Mouse (Mus musculus) adrenal gland, postnatal 25 days (tissue): ENCODE results near the gene Mars2. TPM values are rescaled to one million over a fixed set of nuclear protein-coding genes. Genes with fewer than 3 reads are reported as not detected.

ENCODE experiments used
- DNase-seq: peaks from one replicate; pipeline ENCODE4 v3.0.0; 2021; ENCODE audit warnings: mixed read lengths
- total RNA-seq: library from RNA; stranded (reverse); gene quantifications from 2 replicates; pipeline ENCODE4 v1.2.3, GENCODE M21; 2021

The Mars2 gene
- total RNA-seq, 1 experiment from 2014 or later, result 6.9 TPM

DNA sequence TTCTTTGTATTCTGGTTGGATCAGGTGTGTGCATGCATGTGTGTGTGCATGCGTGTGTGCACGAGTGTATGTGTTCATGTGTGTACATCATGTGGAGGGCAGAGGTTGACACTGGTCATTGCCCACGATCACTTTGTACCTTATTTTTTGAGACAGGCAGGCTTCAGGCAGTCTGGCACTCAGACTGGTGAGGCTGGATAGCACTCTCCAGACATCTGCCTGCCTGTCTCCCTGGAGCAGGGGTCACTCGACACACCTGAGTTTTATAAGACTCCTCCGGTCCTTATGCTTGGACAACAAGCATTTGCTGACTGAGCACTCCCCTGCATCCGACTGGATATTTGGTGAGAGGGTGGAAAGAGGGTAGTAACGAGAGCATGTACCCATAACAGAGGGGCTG lies 14.0 kb upstream of the Mars2 start:
- no peak for DNase-seq

DNA sequence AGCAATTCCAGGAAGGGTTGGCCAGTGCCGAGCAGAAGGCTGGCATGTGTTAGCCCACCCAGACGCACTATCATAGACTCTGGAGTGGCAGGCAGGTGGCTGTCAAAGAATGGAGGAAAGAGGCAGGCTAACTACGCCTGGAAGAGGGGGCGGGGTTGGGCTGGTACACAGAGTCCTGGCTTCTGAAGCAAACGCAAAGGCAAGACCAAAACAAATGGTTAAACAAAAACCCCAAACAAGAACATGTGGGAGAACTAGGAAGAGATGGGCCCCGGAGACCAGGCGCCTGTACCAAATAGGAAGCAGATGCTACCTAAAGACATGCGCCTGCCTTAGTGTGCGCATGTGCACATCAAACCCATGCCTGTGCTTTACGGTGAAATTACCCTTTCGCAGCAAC lies 12.9 kb upstream of the Mars2 start:
- no peak for DNase-seq

DNA sequence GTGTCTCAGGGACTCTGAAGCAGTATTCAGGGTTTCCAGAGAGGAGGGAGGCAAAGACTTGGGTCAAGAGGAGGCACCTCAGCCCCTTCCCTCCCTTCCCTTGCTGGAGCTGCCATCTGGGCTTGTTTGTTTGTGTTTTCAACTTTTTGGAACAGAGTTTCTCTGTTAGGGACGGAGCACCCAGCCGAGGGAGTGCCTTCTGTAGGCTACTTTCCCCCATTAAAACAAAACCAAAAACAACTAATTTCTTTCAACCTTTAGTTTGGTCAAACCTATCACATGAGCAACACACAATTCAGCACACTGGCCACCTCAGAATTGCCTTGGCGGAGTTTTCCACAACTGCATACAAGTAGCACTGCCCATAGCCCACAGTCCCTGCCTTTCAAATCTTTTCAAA lies 11.6 kb upstream of the Mars2 start:
- no peak for DNase-seq

DNA sequence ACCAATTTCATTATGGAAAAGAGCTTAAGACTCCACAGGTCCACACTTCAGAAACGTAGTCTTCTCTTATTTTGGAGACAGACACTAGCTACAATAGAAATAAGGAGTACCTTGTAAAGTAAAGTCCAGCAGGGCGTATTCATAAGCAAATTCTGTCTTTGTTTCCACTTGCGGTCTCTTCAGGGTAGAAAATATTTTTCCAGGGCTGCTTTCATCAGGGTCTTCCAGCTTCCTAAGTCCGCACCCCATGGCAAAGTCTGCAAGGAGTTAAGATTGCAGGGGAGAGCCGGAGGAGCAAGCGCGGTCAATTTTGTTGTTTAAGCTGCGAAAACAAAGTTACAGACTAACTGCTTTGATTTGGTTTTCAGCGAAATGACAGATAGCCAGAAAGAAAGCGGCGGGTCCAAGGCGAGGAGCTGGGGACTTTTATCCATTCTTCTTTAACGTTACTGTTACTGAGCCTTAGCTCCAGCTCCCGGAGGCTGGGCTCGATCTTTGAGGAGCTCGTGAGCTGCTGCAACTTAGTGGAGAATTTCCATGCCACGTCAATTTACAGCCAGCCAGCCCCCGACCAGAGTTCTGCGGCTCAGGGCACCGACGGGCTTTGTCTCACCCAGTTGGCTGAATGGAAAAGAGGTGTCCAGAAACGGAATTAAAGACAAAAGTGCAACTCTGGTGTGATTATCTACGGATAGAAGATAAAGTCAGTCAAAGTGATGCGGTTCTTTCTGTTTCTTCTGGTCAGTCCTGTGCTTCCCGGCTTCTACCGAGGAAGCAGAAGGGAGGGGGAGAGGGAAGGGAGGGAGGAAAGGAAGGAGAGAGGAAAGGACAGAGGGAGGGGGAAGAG lies 10.7 kb upstream of the Mars2 start, which contains the start of gene Rftn2:
Rftn2 (minus strand) TSS at position 772 of the 847 bp plus-strand sequence.
- peak; percentile 44 for DNase-seq

DNA sequence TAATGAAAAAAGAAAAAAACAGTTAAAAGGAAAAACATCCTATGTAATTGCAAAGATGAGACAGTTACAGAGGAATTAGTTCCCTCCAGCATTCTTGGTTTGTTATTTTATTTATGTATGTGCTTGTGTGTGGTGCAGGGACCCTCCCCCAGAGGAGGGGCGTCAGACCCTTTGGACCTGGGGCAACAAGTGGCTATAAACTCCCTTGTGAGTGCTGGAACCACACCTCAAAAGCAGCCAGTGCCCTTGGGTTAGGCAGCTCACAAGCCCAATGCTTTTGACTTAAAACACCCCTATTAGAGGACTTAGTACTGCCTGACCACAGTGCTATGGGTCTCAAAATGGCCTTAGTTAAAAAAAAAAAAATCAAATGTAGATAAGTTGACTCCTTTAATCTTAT lies 9.6 kb upstream of the Mars2 start:
- no peak for DNase-seq

DNA sequence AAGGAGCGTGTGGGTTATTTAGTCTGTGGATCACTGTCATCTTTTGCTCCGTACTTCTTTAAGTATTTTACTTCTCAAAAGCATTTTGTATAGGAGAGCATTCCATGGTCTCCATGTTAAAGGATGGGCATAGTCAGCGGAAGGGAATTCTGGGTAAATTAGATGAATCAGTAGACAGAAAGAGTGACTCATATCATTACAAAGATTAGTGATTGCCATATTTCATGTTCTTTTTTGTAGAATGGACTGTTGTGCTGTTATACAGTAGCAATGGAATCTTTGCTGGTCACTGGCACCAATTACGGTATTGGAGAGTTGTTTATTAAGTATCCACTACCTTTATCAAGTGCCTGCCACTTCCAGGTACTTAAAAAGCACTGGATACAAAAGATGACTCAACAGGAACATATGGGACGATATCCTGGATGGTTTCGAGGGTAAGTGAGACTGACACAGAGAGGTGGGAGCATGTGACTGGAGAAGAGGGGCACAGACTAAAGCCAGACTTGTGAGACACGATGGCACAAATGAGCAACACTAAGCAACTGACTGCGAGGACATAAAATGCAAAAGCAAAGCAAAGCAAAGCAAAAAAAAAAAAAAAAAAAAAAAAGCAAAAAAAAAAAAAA lies 8.6 kb upstream of the Mars2 start:
- DNase-seq, result no peak

DNA sequence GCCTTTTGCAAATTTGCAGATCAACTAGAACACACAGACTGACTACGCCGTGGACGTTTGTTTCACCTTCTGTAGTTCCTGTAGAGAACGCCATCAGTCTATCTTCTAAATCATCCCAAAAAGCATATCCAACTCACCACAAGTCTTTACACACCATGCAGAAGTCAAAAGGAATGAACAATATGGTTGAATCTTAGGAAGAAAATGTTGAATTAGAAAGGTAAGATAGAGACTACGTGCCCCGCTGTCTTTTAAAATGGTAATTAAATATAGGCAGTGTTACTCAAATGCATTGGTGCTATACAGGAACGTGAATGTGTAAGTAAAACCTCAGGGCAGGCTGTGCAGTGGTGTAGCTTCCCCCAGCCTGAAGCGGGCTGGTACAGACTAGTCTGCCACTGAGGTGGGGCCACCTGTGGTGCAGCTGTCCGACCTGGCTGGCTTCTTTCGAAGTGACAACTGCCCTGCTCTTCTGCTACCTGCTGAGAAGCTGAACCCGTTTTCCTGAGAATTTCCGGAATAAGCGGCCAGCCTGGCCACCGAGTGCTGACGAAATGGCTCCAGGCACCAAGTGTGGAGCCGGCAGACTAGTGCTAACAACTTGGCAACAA lies 2.0 kb upstream of the Mars2 start:
- no peak for DNase-seq

DNA sequence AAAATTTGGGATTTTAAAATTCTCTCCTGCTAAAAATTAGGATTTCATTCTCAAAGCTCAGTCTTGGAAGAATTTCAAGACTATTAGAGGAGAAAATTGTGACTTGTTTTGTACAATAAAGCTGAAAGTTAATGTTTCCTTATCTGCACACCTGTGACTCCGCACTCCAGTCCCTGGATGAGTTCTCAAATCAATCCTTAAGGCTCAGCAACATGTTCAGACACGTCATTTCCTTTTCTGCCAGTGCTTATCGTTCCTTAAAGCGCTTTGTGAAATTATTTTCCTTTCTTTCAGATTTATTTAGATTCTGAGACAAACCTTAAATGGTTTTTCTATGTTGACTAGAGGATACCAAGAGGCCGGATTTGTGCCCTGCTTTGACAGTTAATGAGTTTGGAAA lies 490 bp upstream of the Mars2 start:
- DNase-seq, result no peak

DNA sequence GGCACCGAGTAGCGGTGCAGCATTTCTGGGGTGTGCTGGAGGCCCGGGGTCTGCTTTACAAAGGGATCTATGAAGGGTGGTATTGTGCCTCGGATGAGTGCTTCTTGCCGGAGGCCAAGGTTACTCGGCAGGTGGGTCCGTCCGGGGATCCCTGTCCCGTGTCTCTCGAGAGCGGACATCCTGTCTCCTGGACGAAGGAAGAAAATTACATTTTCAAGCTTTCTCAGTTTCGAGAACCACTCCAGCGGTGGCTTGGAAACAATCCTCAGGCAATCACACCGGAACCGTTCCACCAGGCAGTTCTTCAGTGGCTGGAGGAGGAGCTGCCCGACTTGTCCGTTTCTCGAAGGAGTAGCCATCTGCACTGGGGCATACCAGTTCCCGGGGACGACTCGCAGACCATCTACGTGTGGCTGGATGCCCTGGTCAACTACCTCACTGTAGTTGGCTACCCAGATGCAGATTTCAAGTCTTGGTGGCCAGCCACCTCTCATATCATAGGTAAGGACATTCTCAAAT lies 725 bp downstream of the Mars2 start:
- peak; percentile 23 for DNase-seq

DNA sequence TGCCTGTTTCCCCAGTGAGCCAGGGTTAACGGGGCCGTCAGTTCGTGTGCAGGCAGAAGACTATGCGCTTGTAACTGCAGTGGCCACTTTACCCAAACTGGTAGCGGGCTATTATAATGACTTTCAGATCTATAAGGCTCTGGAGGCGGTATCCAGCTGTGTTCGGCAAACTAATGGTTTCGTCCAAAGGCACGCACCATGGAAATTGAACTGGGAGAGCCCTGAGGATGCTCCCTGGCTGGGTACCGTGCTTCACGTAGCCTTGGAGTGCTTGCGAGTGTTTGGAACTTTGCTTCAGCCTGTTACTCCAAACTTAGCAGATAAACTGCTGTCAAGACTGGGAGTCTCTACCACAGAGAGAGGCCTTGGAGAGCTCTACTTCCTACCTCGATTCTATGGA lies 1.5 kb downstream of the Mars2 start:
- DNase-seq, result no peak

DNA sequence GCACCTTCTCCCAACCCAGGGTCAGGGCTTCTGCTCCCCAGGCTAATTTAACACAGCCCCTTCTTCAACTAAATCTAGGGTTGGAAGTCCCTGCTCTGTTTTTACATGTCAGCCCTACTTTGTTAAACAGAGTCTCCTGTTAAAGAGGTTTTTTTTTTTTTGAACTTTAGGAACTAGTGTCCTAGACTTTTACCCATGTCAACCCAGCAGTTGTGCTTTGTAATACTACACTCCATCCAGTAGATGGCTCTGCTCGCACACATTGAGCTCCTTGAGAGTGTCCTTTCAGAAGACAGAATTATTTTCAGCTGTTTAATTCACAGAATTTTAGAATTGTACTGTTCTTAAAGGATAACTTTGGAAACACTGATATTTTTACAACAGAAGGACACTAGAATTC lies 2.3 kb downstream of the Mars2 start:
- DNase-seq, result no peak

DNA sequence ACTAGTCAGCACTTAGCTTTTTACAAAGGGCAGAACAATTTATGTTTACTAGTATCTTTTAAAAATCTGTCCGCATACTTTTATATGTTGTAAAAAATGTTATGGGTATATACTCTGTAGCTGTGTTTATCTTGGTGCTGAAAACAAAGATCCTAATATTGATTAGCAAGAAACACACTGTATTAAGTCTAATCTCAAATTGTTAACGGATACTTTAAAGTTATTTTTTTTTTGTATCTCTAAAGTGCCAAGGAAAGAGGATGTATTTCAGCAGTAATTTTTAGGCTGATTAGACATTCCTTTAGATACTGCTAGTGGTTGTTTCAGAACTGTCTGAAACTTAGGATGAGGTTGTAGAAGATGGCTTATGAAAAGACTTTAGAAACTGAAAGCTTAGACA lies 9.4 kb downstream of the Mars2 start:
- no peak for DNase-seq

DNA sequence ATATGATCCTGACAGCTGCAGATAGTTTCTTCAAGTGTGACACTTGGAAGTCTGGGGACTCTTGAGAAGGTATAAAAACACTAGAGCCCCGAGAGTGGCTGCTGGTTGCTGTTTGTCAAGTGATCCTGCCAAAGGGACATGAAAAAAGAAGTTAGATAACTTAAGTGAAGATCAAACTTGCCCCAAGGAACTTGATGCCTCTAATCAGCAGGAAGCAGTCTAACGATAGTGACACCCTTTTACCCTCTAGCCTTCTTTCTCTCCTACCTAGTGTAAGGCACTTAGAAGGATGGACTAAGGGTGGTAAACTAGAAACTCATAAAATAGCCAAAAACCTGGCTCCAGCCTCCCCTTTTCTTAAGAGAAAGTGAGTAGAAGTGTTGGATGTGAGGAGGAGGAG lies 27.4 kb downstream of the Mars2 start:
- no peak for DNase-seq

DNA sequence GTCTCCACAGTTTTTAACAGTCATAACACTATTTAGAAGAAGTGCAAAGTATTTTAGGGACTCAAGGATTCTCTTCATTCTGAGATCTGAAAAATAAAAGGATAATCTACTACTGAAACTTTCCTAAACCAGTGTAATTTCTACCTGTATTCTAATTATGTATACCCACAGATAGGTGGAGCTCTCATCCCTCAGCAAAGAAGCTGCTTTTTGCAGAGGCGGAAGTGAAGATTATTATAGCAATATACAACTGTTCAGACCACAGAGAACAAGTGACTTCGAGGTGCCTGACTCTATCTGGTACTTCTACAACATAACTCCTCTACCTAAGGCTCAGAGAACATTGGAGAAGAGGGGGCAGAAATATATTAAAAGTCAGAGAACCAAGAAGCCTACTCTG lies 28.5 kb downstream of the Mars2 start:
- no peak for DNase-seq

DNA sequence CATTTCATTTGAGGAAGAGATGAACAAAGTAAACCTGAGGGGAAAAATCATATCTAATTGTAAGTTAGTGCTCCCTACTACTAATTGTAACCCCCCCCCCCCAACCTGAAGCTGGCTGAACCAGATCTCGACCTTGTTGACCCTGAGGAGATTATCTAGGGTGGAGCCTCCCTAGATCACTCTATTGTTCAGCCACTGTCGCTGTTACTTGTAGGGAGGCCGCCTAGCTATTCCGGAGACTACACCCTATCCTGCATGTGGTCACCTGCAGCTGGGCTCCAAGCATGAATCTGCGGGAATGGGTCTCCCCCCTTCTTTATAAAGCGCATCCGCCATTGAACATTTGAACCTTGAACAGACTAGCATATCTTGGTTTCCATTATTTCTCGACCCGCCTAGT lies 42.1 kb downstream of the Mars2 start:
- no peak for DNase-seq

Other genes with a start within 250 kb of the Mars2 start
- gene Sf3b1, start 209.7 kb upstream of the Mars2 start, total RNA-seq, result 134 and 161 TPM in 2 replicates
- 64.2 and 77.0 TPM in 2 replicates for gene Coq10b, start 184.4 kb upstream of the Mars2 start, total RNA-seq
- 656 and 863 TPM in 2 replicates for gene Hspe1, start 149.0 kb upstream of the Mars2 start, total RNA-seq
- gene Hspd1, start 148.9 kb upstream of the Mars2 start, total RNA-seq, result 1,323 and 1,476 TPM in 2 replicates
- 227 and 289 TPM in 2 replicates for gene Mob4, start 105.9 kb upstream of the Mars2 start, total RNA-seq
- gene Rftn2, start 10.4 kb upstream of the Mars2 start, total RNA-seq, result 15.5 and 20.0 TPM in 2 replicates
- gene Boll, start 126.3 kb downstream of the Mars2 start, total RNA-seq, result 0.70 TPM in 1 of 2 replicates, not detected in the other
- gene Plcl1, start 168.7 kb downstream of the Mars2 start, total RNA-seq, result 5.0 TPM in 2 replicates